Mouse (Mus musculus): ENCODE measurements around the gene Irs3.
"Not testable (repeated sequence)": the region's sequence is repeated elsewhere in the genome, so short reads cannot be mapped to it uniquely, and the experiment has no call there.

Gene Irs3

GRCm38 (mm10) chr5:137623937-137624530 lies 21.5 kb downstream of the Irs3 start:
- DNase-seq (ENCODE audit: low spot score in 2 of 2): no peak

GRCm38 (mm10) chr5:137615347-137615746 lies 30.2 kb downstream of the Irs3 start:
- DNase-seq (ENCODE audit: low spot score in 2 of 2): no peak

- not testable (repeated sequence) for DNase-seq (ENCODE audit: low spot score in 2 of 2)
These were observed 30.6 kb downstream of the Irs3 start for GRCm38 (mm10) chr5:137614921-137615320.

- no peak for DNase-seq (ENCODE audit: low spot score in 2 of 2)
These were observed 32.0 kb downstream of the Irs3 start, which contains the start of gene Pcolce for GRCm38 (mm10) chr5:137613550-137613949. Pcolce (minus strand) TSS chr5:137613784.

- DNase-seq (ENCODE audit: low spot score in 2 of 2): no peak
These were observed 32.4 kb downstream of the Irs3 start for GRCm38 (mm10) chr5:137613076-137613475.

GRCm38 (mm10) chr5:137611245-137611602 lies 34.3 kb downstream of the Irs3 start:
- DNase-seq (ENCODE audit: low spot score in 2 of 2): no peak

- DNase-seq (ENCODE audit: low spot score in 2 of 2): no peak
These were observed 34.8 kb downstream of the Irs3 start for GRCm38 (mm10) chr5:137610548-137611244.

GRCm38 (mm10) chr5:137610056-137610455 lies 35.5 kb downstream of the Irs3 start:
- DNase-seq (ENCODE audit: low spot score in 2 of 2): no peak

GRCm38 (mm10) chr5:137609292-137609691 lies 36.2 kb downstream of the Irs3 start:
- no peak for DNase-seq (ENCODE audit: low spot score in 2 of 2)

- no peak for DNase-seq (ENCODE audit: low spot score in 2 of 2)
These were observed 36.8 kb downstream of the Irs3 start for GRCm38 (mm10) chr5:137608654-137609190.

GRCm38 (mm10) chr5:137607860-137608653 lies 37.5 kb downstream of the Irs3 start:
- no peak for DNase-seq (ENCODE audit: low spot score in 2 of 2)

- no peak for DNase-seq (ENCODE audit: low spot score in 2 of 2)
These were observed 44.2 kb downstream of the Irs3 start for GRCm38 (mm10) chr5:137601365-137601729.

GRCm38 (mm10) chr5:137600619-137601364 lies 44.7 kb downstream of the Irs3 start, which contains the start of gene Mospd3:
Mospd3 (minus strand) TSS chr5:137601058.
- DNase-seq (ENCODE audit: low spot score in 2 of 2): peak; percentile 89 to 94

- peak in 1 of 2 experiments; percentile 48 for DNase-seq (ENCODE audit: low spot score in 2 of 2)
These were observed 45.3 kb downstream of the Irs3 start for GRCm38 (mm10) chr5:137600281-137600618.

GRCm38 (mm10) chr5:137599600-137599999 lies 45.9 kb downstream of the Irs3 start:
- DNase-seq (ENCODE audit: low spot score in 2 of 2): no peak

GRCm38 (mm10) chr5:137598100-137598826 lies 47.3 kb downstream of the Irs3 start:
- no peak for DNase-seq (ENCODE audit: low spot score in 2 of 2)

GRCm38 (mm10) chr5:137597625-137598024 lies 47.9 kb downstream of the Irs3 start:
- DNase-seq (ENCODE audit: low spot score in 2 of 2): no peak

- DNase-seq (ENCODE audit: low spot score in 2 of 2): no peak
These were observed 48.8 kb downstream of the Irs3 start for GRCm38 (mm10) chr5:137596601-137597261.

- DNase-seq (ENCODE audit: low spot score in 2 of 2): no peak
These were observed 49.6 kb downstream of the Irs3 start for GRCm38 (mm10) chr5:137595921-137596320.
